Mouse (Mus musculus): ENCODE data around the gene Gm10073. TPM values are rescaled to one million over a fixed set of nuclear protein-coding genes. Genes with fewer than 3 reads are reported as not detected.
A peak's percentile ranks its signal among the peaks of the same experiment; 100 is the strongest.
"Not testable (repeated sequence)": the region's sequence is repeated elsewhere in the genome, so short reads cannot be mapped to it uniquely, and the experiment has no call there.

Gm10073 gene
- polyA plus RNA-seq, 1 experiment from 2014 or later, result 7.3 TPM

GRCm38 (mm10) chr8:106574283-106574682 lies 1.0 kb upstream of the Gm10073 start:
- Histone ChIP-seq H3K36me3 (replicated peaks) (no peaks in the 10 kb centered on the region), H3K27me3 (no peaks in the 10 kb centered on the region), H3K4me2 (no peak overlapping the region), H3K27ac (replicated peaks) (no peak overlapping the region), H3K4me1 (replicated peaks) (peaks cover 21% of the 10 kb centered on the region; the same call in 1 of the 2 replicates), H3K9me3 (replicated peaks) (no peaks in the 10 kb centered on the region), H3K9ac (no peak overlapping the region), H3K4me3 (replicated peaks) (no peak overlapping the region)
- no peak for ATAC-seq (ENCODE audit: insufficient read depth)
- 22% methylated on average over 4 of the region's 4 CpGs for WGBS (ENCODE audit: insufficient replicate concordance)

- not testable (repeated sequence) for ATAC-seq (ENCODE audit: insufficient read depth); H3K4me2 ChIP-seq; H3K9me3 ChIP-seq (replicated peaks); H3K4me3 ChIP-seq (replicated peaks); H3K27ac ChIP-seq (replicated peaks); H3K9ac ChIP-seq; H3K27me3 ChIP-seq; H3K36me3 ChIP-seq (replicated peaks)
- H3K4me1 ChIP-seq (replicated peaks), result peaks cover 18% of the 10 kb centered on the region; the same call in 1 of the 2 replicates
- 59% methylated on average over 1 of the region's 1 CpGs for WGBS (ENCODE audit: insufficient replicate concordance)
These were observed 1.1 kb downstream of the Gm10073 start for GRCm38 (mm10) chr8:106572175-106572574.

- Histone ChIP-seq H3K4me1 (replicated peaks) (0 out of 2 replicates have a peak, but pooled peaks cover 13% of the 10 kb centered on the region), H3K4me2 (no peak overlapping the region), H3K9ac (no peak overlapping the region), H3K9me3 (replicated peaks) (no peaks in the 10 kb centered on the region), H3K27ac (replicated peaks) (no peak overlapping the region), H3K4me3 (replicated peaks) (no peak overlapping the region), H3K36me3 (replicated peaks) (no peaks in the 10 kb centered on the region), H3K27me3 (no peaks in the 10 kb centered on the region)
- no peak for ATAC-seq (ENCODE audit: insufficient read depth)
- 57% methylated on average over 5 of the region's 5 CpGs for WGBS (ENCODE audit: insufficient replicate concordance)
These were observed 1.6 kb downstream of the Gm10073 start for GRCm38 (mm10) chr8:106571551-106572172.

- no peak overlapping the region for H3K4me2 ChIP-seq
- H3K9me3 ChIP-seq (replicated peaks), result no peaks in the 10 kb centered on the region
- WGBS (ENCODE audit: insufficient replicate concordance), result 51% methylated on average over 4 of the region's 4 CpGs
- H3K36me3 ChIP-seq (replicated peaks), result no peaks in the 10 kb centered on the region
- H3K4me3 ChIP-seq (replicated peaks), result no peak overlapping the region
- no peak overlapping the region for H3K9ac ChIP-seq
- ATAC-seq (ENCODE audit: insufficient read depth), result no peak
- H3K27me3 ChIP-seq, result no peaks in the 10 kb centered on the region
- H3K4me1 ChIP-seq (replicated peaks), result 0 out of 2 replicates have a peak, but pooled peaks cover 11% of the 10 kb centered on the region
- no peak overlapping the region for H3K27ac ChIP-seq (replicated peaks)
These were observed 2.9 kb downstream of the Gm10073 start for GRCm38 (mm10) chr8:106570386-106570785.

GRCm38 (mm10) chr8:106569006-106569405 lies 4.3 kb downstream of the Gm10073 start:
- Histone ChIP-seq H3K36me3 (replicated peaks) (no peaks in the 10 kb centered on the region), H3K27ac (replicated peaks) (no peak overlapping the region), H3K4me3 (replicated peaks) (no peak overlapping the region), H3K27me3 (no peaks in the 10 kb centered on the region), H3K4me1 (replicated peaks) (0 out of 2 replicates have a peak, but pooled peaks cover 11% of the 10 kb centered on the region), H3K9ac (no peak overlapping the region), H3K9me3 (replicated peaks) (no peaks in the 10 kb centered on the region), H3K4me2 (no peak overlapping the region)
- no peak for ATAC-seq (ENCODE audit: insufficient read depth)
- WGBS (ENCODE audit: insufficient replicate concordance), result 63% methylated on average over 7 of the region's 7 CpGs

GRCm38 (mm10) chr8:106563691-106564182 lies 9.5 kb downstream of the Gm10073 start:
- no peaks in the 10 kb centered on the region for H3K27me3 ChIP-seq
- 62% methylated on average over 3 of the region's 3 CpGs for WGBS (ENCODE audit: insufficient replicate concordance)
- H3K27ac ChIP-seq (replicated peaks), result no peak overlapping the region
- H3K9ac ChIP-seq, result no peak overlapping the region
- no peaks in the 10 kb centered on the region for H3K9me3 ChIP-seq (replicated peaks)
- no peaks in the 10 kb centered on the region for H3K36me3 ChIP-seq (replicated peaks)
- ATAC-seq (ENCODE audit: insufficient read depth), result no peak
- no peak overlapping the region for H3K4me2 ChIP-seq
- H3K4me1 ChIP-seq (replicated peaks), result 0 out of 2 replicates have a peak, but pooled peaks cover 10% of the 10 kb centered on the region
- no peak overlapping the region for H3K4me3 ChIP-seq (replicated peaks)

GRCm38 (mm10) chr8:106561097-106561865 lies 12.0 kb downstream of the Gm10073 start:
- no peak overlapping the region for H3K4me3 ChIP-seq (replicated peaks)
- no peak overlapping the region for H3K27ac ChIP-seq (replicated peaks)
- no peaks in the 10 kb centered on the region for H3K9me3 ChIP-seq (replicated peaks)
- no peaks in the 10 kb centered on the region for H3K27me3 ChIP-seq
- 0 out of 2 replicates have a peak, but pooled peaks cover 10% of the 10 kb centered on the region for H3K4me1 ChIP-seq (replicated peaks)
- H3K9ac ChIP-seq, result no peak overlapping the region
- WGBS (ENCODE audit: insufficient replicate concordance), result 19% methylated on average over 21 of the region's 21 CpGs
- H3K4me2 ChIP-seq, result no peak overlapping the region
- no peaks in the 10 kb centered on the region for H3K36me3 ChIP-seq (replicated peaks)
- ATAC-seq (ENCODE audit: insufficient read depth), result 0 out of 2 replicates have a peak, but pooled peaks have one; percentile 31

GRCm38 (mm10) chr8:106559844-106560243 lies 13.4 kb downstream of the Gm10073 start:
- Histone ChIP-seq H3K4me3 (replicated peaks) (no peak overlapping the region), H3K9ac (no peak overlapping the region), H3K27me3 (no peaks in the 10 kb centered on the region), H3K27ac (replicated peaks) (no peak overlapping the region), H3K9me3 (replicated peaks) (no peaks in the 10 kb centered on the region), H3K4me1 (replicated peaks) (0 out of 2 replicates have a peak, but pooled peaks cover 10% of the 10 kb centered on the region), H3K4me2 (no peak overlapping the region), H3K36me3 (replicated peaks) (no peaks in the 10 kb centered on the region)
- WGBS (ENCODE audit: insufficient replicate concordance), result 36% methylated on average over 9 of the region's 9 CpGs
- no peak for ATAC-seq (ENCODE audit: insufficient read depth)

- Histone ChIP-seq H3K4me1 (replicated peaks) (0 out of 2 replicates have a peak, but pooled peaks cover 9% of the 10 kb centered on the region), H3K36me3 (replicated peaks) (no peaks in the 10 kb centered on the region), H3K9me3 (replicated peaks) (no peaks in the 10 kb centered on the region), H3K4me2 (no peak overlapping the region), H3K4me3 (replicated peaks) (no peak overlapping the region), H3K27ac (replicated peaks) (no peak overlapping the region), H3K9ac (no peak overlapping the region), H3K27me3 (no peaks in the 10 kb centered on the region)
- 9% methylated on average over 6 of the region's 7 CpGs for WGBS (ENCODE audit: insufficient replicate concordance)
- ATAC-seq (ENCODE audit: insufficient read depth), result no peak
These were observed 17.1 kb downstream of the Gm10073 start for GRCm38 (mm10) chr8:106556068-106556645.

GRCm38 (mm10) chr8:106554011-106554410 lies 19.2 kb downstream of the Gm10073 start:
- H3K27ac ChIP-seq (replicated peaks), result no peak overlapping the region
- H3K36me3 ChIP-seq (replicated peaks), result no peaks in the 10 kb centered on the region
- no peaks in the 10 kb centered on the region for H3K27me3 ChIP-seq
- H3K4me1 ChIP-seq (replicated peaks), result no peaks in the 10 kb centered on the region
- H3K9ac ChIP-seq, result no peak overlapping the region
- no peak overlapping the region for H3K4me3 ChIP-seq (replicated peaks)
- no peak for ATAC-seq (ENCODE audit: insufficient read depth)
- no peaks in the 10 kb centered on the region for H3K9me3 ChIP-seq (replicated peaks)
- WGBS (ENCODE audit: insufficient replicate concordance), result 85% methylated on average over 5 of the region's 5 CpGs
- H3K4me2 ChIP-seq, result no peak overlapping the region

- Histone ChIP-seq H3K4me1 (replicated peaks) (no peaks in the 10 kb centered on the region), H3K36me3 (replicated peaks) (no peaks in the 10 kb centered on the region), H3K9me3 (replicated peaks) (no peaks in the 10 kb centered on the region), H3K27ac (replicated peaks) (no peak overlapping the region), H3K9ac (no peak overlapping the region), H3K4me3 (replicated peaks) (no peak overlapping the region), H3K27me3 (no peaks in the 10 kb centered on the region), H3K4me2 (no peak overlapping the region)
- 78% methylated on average over 1 of the region's 1 CpGs for WGBS (ENCODE audit: insufficient replicate concordance)
- no peak for ATAC-seq (ENCODE audit: insufficient read depth)
These were observed 22.4 kb downstream of the Gm10073 start for GRCm38 (mm10) chr8:106550906-106551305.
